Mouse (Mus musculus): ENCODE data around the gene Mrpl4.
"Not testable (repeated sequence)": the region's sequence is repeated elsewhere in the genome, so short reads cannot be mapped to it uniquely, and the experiment has no call there.

Mrpl4 gene

DNA sequence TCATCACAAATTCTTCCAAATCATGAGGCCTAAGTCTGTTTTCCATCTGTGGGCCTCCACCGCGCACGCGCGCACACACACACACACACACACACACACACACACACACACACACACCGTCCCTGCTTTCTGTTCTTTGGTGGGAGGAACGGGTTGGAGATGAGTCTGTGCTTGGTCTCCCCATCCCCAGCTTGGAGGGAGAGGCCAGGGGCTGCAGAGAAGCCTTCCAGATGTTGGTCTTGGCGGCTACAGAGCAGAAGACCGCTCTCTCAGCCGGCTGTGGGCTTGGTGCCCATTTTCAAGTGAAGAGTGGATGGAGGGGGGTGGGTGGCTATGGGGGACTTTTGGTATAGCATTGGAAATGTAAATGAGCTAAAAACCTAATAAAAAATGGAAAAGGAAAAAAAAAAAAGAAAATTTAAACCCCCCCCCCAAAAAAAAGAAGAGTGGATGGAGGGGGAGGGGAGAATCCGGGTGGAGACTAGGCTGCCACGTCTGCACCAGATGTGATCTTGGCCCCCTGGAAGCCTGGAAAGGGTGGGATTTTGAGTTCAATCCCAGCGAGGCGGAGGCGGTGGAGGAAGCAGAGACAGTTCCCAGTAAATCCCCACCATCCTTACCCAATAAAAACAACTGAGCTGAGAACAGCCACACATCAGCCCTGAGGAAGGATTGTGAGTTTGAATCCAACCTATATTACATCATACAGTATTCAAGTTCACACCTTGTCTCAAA, 15.4 kb upstream of the Mrpl4 start:
- DNase-seq (ENCODE audit: low spot score): no peak

DNA sequence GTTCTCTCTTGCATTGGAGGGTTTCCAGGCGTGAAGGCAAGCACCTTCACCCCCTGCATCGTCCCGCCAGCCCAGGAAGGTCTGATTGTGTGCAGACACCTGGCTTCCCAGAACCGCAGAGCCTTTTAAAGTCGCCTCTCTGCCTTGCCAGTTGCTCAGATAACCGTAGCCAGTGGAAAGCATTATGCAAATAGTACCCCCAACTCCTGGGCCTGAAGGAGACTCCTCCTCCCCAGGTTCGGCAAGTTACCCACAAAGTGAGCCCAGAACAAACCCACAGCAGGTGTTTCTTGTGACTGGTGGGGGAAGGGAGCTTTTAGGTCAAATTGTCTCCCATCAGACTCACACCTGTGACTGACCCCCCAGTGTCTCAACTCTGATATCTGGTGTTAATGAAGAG, 14.6 kb upstream of the Mrpl4 start:
- DNase-seq (ENCODE audit: low spot score): no peak

DNA sequence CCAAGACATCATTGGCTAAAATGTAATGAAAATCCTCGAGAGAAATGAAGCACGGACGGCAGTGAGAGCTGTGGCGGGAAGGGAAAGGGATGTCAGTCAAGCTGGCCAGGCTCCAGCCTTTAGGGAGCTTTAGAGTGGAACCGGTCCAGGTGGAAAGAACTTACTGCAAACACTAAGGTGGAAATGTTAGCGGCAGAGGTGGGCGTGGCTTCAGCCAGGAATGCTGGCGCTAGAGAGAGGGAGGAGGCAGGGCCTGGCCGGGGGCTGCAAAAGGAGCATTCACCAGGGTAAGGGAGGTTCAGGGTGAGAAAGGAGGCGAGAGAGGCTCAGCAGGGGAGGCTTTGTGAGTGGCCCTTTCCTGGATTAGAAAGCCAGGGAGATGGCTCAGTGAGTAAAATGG, 11.7 kb upstream of the Mrpl4 start:
- DNase-seq (ENCODE audit: low spot score): no peak

DNA sequence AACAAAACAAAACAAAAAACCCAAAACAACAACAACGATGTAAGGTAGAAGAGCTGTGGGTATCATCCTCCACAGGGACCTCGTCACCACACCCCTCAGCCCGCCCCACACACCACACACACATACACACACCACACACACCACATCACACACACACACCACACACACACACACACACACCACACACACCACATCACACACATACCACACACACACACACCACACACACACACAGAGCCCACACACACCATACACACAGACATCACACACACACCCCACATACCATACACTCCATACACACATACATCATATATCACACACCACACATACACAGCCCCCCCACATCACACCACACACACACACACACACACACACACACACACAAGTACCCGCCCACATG, 11.0 kb upstream of the Mrpl4 start:
- no peak for DNase-seq (ENCODE audit: low spot score)

DNA sequence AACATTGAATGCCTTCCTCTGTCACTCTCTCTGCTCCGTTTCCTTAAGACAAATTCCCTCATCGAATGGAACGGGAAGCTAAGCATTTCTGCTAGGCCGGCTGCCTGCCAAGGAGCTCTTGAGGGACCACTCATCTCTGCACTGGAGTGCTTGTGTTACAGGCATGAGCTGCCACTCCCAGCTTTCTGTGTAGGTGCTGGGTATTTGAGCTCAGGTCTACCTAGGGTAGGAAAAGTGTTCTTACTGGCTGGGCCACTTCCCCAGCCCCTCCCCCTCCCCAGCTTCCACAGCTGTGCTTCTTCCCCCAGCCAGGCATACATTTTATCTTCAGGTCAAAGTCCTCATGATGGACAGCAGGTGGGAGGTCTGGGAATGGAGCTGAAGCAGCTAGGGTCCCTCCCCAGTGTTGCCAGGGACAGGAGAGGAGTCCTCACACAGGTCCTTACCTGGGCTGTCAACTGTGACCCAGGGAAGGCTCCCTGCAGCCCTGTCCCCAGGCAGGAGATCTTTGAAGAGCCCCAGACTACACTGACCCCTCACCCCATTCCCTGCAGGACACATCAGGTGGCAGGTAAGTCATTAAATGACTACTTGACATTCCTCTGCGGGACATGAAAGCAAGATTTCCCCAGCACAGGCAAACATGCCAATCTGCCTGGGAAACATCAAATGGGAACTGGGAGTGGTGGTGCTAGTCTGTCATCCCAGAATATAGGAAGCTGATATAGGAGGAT, 9.2 kb upstream of the Mrpl4 start:
- no peak for DNase-seq (ENCODE audit: low spot score)

DNA sequence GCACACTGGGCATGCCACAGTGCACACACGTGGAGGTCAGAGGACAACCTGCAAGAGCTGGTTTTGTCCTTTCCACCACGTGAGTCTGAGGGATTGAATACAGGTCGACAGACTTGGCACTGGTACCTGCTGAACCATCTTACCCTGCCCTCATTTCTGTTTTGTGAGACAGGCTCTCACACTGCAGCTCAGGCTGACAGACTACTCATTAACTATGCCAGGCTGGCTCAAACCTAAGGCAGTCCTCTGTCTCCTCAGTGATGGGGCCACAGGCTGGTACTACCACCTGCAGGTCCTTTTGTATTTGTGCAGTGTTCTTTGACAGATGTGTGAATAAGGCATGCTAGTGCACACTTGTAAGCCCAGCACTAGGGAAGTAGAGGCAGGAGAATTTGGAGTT, 7.5 kb upstream of the Mrpl4 start:
- DNase-seq (ENCODE audit: low spot score): no peak

DNA sequence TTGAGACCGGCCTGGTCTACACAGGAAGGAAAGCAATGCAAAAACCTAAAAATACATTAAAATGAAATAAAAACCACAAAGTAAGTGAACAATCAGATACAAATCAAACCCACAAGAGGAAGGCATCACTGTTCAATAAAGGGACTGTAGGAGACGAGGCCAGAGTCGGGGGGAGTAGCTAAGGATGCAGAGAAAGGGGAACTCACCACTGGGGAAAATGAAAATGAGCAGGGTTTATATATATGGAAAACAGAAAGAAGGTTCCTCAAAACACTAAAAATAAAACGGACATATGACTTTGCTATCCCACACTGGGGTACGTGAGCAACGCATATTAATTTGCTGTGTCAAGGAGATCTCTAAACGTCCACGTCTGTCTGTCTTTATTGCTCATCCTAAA, 5.5 kb upstream of the Mrpl4 start:
- DNase-seq (ENCODE audit: low spot score): no peak

DNA sequence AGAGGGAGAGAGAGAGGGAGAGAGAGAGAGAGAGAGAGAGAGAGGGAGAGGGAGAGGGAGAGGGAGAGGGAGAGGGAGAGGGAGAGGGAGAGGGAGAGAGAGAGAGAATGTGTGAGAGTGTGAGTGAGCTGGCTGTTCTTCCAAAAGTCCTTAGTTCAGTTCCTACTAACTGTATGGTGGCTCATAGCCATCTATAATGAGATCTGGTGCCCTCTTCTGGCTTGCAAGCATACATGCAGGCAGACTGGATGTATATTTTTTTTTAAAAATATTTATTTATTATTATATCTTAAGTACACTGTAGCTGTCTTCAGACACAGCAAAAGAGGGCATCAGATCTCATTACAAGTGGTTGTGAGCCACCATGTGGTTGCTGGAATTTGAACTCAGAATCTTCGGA, 4.2 kb upstream of the Mrpl4 start:
- DNase-seq (ENCODE audit: low spot score): peak; percentile 26

DNA sequence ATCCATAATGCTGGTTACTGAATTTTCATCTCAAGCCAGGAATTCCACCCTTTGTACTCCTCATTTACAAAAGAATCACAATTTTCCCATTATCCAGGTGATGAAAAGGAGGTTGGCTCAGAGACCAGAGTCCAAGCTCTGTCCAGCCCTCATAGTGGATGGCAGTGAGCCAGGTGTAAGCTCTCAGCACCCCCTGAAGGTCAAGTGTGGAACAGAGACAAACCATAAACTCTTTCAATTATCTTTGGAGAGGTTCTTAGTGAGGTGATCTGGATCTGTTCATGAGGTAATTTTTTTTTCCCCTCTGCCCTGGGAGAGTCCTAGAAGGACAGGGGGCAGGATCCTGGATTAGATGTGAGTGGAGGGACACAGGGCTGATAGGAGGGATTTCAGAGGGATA, 1.7 kb upstream of the Mrpl4 start:
- DNase-seq (ENCODE audit: low spot score): peak; percentile 67

DNA sequence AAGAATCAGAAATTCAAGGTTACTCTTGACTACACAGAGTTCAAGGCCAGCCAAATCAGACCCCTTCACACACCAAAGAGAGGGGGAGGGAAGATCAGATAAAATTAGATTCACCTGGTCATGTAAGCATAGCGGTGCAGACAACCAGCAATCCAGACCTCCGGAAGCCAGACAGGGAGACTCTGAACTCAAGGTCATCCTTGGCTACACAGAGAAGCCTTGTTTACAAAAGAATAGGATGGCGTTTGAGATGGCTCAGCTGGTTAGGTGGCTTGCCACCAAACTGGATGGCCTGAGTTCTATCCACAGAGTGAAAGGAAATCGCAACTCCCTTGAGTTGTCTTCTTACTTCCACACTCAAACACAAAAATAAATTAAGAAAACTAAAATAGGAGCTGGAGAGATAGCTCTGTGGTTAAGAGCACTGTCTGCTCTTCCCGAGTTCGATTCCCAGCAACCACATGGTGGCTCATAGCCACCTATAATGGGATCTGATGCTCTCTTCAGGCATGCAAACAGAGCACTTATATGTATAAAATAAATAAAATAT, 812 bp upstream of the Mrpl4 start:
- no peak for DNase-seq (ENCODE audit: low spot score)

DNA sequence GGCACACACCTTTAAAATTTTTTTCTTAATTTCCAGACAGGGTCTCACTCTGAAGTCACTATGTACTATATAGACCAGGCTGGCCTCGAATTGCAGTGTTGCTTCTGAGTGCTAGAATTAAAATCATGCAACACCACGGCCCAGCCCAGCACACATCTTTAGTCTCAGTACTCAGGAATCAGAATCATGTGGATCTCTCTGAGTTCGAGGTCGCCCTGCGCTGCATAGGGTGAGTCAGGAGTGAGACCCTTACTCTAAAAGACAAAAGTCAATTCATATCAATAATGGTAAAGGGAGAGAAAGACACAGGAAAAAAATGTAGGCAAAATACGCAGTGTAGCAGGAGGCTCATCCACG, 290 bp upstream of the Mrpl4 start:
- DNase-seq (ENCODE audit: low spot score): no peak

DNA sequence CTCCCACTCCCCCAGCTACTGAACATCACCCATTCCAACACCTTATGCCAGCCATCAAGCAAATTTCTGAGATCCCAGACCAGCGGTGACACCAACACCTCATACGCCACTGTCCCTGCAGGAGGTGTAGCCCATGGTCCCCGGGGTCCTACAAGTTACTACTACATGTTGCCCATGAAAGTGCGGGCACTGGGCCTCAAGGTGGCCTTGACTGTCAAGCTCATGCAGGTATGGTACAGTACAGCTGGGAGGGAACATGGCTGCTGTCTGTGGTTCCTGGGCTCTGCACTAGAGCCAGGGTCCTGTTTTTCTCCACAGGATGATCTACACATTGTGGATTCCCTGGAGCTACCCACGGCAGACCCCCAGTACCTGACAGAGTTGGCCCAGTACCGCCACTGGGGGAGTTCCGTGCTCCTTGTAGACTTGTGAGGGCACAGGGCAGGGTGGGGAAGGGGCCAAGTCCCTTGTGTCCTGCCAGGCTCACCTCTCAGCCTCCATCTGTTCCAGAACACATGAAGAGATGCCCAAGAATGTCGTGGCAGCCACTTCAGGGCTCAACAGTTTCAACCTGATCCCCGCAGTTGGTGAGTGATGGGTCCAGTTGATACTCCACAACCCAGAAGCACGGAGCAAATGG, 4.9 kb downstream of the Mrpl4 start:
- no peak for DNase-seq (ENCODE audit: low spot score)

DNA sequence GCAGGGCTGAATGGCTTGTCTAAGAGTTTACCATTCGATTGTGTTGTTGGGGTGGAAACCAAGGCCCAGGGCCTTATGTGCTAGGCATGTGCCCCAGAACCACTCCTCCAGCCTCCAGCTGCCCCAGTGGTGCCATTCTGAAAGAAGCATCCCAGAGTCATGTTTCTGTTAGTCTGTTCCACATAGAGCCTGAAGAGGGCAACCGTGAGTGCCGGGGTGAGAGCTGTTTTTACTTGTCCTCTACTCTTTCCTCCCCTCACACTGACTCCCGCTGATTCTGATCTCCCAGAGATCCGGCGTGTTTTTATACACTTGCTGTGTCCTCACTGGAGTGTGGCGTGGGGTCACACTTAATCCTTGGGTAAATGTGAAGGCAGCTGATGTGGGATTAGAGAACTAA, 5.5 kb downstream of the Mrpl4 start:
- DNase-seq (ENCODE audit: low spot score): no peak

DNA sequence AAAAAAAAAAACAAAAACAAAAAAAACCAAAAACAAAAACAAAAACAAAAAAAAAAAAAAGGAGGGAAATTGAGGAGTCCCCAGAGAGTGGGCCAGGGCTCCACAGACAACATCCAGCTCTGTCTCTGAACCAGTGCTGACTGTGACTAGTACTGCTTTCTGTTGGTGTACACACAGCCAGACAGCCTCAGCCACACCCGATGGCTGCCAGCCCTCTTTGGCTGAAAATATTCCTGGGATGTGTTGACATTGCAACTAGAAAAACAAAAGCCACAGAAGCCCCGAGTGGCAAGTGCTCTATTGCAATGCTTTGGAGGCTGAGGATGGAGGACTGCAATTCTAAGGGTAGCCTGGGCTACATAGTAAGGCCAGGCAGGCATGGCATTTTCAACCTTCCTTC, 7.8 kb downstream of the Mrpl4 start:
- DNase-seq (ENCODE audit: low spot score): no peak

DNA sequence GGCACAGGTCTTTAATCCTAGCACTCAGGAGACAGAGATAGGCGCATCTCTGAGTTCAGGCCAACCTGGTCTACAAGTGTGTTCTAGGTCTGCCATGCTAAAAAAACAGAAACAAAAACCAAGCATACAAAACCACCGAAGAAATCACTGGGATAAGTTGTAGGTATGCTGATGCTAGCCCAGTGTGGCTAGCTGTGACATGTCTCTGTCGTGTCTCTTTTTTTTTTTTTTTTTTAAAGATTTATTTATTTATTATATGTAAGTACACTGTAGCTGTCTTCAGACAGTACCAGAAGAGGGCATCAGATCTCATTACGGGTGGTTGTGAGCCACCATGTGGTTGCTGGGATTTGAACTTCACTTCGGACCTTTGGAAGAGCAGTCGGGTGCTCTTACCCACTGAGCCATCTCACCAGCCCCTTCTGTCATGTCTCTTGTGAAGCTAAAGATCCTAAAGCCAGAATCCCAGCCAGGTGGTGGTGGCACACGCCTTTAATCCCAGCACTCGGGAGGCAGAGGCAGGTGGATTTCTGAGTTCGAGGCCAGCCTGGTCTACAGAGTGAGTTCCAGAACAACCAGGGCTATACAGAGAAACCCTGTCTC, 8.5 kb downstream of the Mrpl4 start:
- not testable (repeated sequence) for DNase-seq (ENCODE audit: low spot score)

DNA sequence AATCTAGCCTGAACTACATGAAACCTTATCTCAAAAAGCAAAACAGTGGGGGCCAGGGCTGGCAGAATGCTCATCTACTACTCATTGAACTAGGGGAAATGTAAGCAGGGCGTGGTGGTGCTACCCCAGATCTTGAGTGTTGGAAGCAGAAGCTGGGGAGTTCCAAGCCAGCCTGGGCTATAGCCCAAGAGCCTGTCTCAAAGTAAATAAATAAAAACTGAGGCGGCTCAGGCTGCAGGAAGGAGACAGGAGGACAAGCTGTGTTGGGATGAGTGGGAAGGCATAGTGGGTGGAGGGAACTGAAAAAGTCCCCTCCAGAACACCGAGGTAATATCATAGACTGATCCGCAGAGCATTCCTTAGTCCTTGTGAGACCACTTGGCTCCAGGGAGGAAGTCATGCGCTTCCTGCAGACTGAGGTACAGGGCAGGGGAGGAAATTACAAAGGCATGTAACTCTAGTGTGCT, 9.3 kb downstream of the Mrpl4 start:
- no peak for DNase-seq (ENCODE audit: low spot score)

DNA sequence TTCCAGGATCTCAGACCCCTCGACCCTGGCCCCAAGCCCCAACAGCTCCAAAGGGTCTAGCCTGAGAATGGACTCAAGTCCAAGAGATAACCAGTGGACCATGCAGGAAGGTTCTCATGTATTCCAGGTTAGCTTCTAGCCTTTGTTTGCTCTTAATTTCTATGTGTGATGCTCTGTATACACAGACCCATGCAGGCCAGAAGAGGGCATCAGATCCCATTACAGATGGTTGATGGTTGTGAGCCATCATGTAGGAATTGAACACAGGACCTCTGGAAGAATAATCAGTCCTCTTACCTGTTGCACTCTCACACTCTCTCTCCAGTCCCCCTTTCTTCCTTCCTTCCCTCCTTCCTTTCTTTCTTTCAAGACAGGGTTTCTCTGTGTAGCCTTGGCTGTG, 9.8 kb downstream of the Mrpl4 start:
- DNase-seq (ENCODE audit: low spot score): no peak

DNA sequence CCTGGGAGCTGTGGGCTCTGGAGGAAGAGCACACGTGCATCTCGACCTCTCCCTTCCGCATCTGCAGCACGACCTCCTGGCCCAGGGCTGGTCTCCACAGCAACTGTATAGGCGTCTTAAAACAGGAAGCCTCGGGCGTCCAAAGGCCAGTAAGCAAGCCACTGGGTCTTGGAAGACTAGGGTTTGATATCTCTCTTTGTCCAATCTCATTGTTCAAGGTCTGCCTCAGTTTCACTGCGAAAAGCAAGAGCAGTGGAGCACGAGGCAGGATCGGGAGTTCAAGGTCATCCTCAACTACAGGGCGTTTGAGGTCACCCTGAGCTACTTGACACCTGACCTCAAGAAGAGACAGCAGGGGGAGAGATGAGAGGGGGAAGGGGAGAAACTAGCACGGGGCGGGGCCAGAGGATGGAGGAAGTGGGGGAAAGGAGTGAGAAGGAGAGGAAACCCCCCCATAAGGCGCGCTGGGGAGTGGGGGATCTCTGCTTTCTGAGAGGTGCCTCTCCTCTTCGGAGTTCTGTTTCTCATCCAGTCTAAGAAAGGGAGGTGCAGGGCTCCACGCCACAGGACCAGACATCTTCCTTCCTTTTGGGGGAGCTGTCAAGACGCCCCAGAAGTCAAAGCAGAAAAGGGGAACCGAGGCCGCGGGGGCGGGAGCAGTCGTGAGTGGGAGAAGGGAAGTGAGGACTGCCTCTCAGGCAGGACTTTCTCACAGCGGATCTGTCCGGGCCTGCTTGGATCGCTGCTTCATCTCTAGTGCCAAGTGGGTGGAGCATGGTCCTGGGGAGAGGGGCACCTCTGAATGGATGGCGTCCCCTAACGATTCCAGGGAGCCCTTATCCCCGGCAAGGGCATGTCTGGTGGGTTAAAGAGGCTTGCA, 12.4 kb downstream of the Mrpl4 start:
- no peak for DNase-seq (ENCODE audit: low spot score)

DNA sequence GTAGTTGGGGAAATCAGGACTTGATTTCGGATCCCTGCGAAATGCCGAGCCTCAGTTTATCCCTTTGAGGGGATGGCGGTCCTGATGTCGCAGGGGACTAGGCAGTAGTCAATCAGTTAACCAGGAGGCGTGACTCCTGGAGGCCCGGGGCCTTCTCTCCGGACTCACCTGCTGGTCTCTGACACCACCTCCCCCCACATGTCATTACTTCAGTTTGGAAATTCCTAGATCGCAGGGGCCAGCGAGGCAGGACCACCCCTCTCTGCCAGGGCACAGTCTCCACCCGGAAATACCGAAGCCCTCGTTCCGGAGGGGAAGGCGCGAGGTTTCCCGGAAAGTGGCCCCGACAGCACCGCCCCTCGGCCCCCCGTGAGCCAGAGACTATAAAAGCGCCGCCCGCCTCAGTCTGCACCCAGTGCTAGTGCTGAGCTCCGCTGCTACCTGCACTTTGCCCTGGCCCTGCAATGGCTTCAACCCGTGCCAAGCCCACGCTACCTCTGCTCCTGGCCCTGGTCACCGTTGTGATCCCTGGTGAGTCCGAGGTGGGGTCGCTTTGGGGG, 13.1 kb downstream of the Mrpl4 start, which contains the start of gene Icam1:
TSS of gene Icam1 (plus strand) at position 415 of the 560 bp plus-strand sequence.
- no peak for DNase-seq (ENCODE audit: low spot score)

DNA sequence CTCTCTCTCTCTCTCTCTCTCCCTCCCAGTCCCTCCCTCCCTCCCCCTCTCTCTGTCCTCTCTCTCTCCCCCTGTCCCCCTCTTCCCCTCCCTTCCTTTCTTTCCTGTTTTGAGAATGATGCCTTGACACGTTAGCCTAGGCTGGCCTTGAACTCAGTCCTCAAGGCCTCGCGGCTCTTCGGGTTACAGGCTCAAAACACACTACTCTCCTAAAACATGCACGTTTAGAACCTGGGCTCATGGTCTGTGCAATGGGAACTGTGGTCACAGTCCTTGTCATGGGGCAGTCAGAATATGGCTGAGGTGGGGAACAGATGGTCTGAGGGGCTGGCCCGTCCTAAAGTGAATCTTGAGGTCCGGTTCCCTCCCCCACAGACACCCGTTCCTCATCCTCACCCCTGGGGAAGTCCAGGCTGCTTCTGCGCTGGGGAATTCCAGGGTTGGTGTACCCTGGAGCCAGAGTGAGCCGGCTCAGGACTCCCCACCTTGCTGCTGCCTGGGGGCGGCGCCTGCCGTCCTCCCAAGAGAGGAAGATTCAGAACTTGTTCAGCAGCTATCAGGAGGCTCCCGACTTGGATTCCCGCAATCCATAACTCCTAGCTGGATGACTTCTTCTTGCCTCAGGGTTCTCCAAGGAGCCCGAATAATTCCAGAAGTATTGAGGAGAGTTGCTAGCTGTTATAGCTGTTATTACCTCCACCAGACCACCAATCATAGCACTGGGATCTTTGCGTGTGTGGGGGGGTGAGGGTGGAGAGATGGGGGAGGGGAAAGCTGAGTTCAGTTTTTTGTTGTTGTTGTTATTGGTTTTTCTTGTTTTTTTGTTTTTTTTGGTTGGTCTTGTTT, 14.0 kb downstream of the Mrpl4 start:
- DNase-seq (ENCODE audit: low spot score): no peak
